Mouse (Mus musculus): ENCODE measurements around the gene Mid1.
"Not testable (repeated sequence)": the region's sequence is repeated elsewhere in the genome, so short reads cannot be mapped to it uniquely, and the experiment has no call there.

DNA sequence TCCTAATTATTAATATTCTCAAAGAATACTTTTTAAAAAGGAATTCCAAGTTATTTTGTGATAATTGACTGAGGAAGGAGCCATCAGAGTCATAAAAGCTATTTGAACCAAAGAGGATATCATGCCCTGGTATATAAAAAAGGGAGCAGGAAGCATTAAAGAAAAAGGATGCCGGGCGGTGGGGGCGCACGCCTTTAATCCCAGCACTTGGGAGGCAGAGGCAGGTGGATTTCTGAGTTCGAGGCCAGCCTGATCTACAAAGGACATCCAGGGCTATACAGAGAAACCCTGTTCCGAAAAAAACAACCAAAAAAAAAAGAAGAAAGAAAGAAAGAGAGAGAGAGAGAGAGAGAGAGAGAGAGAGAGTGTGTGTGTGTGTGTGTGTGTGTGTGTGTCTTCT lies 286.6 kb downstream of the Mid1 start:
- not testable (repeated sequence) for TF ChIP-seq CTCF, EP300 (IDR thresholded peaks at IDR 0.05)
